Mouse (Mus musculus) heart, postnatal 0 days (tissue): ENCODE results near the gene Acoxl.

Source experiments
- CTCF ChIP-seq: IDR thresholded peaks from 2 replicates; pipeline ENCODE4 v1.5.1; 2016; ENCODE audit warnings: antibody characterized with exemption, control low read depth, low read depth
- EP300 ChIP-seq: IDR thresholded peaks from 2 replicates; pipeline ENCODE4 v1.6.1; 2016; ENCODE audit warnings: antibody characterized with exemption, low read depth

DNA sequence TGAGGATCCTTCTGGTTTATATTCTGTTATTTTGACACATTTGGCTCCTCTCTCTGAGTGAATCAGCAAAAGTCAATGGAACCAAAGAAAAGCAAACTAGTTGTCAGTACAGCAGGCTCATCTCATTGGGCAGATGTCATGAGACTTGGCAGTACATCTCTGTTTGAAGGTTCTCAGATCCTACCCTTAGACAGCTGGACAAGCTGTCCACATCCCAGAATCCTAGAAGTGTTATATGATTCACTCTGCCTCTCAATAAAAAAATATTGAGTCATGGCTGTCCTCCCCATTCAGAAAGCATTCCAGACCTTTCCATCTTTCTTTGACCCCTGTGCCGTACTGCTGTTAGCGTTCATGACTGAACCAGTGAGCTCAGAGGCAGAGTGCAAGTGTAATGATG, 11.7 kb downstream of the Acoxl start:
- TF ChIP-seq CTCF (no peak), EP300 (no peak)
